Mouse (Mus musculus): Measurements from ENCODE around the gene Kbtbd3. TPM values are rescaled to one million over a fixed set of nuclear protein-coding genes. Genes with fewer than 3 reads are reported as not detected.

Kbtbd3 gene
- polyA plus RNA-seq, 1 experiment from 2014 or later: 10.5 TPM

- Histone ChIP-seq H3K4me1 (replicated peaks; ENCODE audit: insufficient read depth, low read length) (no peaks in the 10 kb centered on the region), H3K36me3 (ENCODE audit: insufficient read depth, low read length) (no peaks in the 10 kb centered on the region), H3K9me3 (replicated peaks; ENCODE audit: low read length) (no peaks in the 10 kb centered on the region), H3K27ac (no peak overlapping the region), H3K9ac (ENCODE audit: low read depth, low read length) (no peak overlapping the region), H3K4me3 (replicated peaks; ENCODE audit: low read depth, low read length) (no peak overlapping the region), H3K27me3 (ENCODE audit: insufficient read depth, low read length) (no peaks in the 10 kb centered on the region), H3K4me2 (ENCODE audit: low read length) (no peak overlapping the region)
- TF ChIP-seq CTCF (IDR thresholded peaks at IDR 0.05; ENCODE audit: low read depth): no peak
- DNase-seq (ENCODE audit: low spot score) (no peak), ATAC-seq (replicated peaks; ENCODE audit: low FRiP score, low read depth) (no peak)
- WGBS: 80% methylated on average over 6 of the region's 6 CpGs
Observed at GRCm38 (mm10) chr9:4318939-4319721, 9.5 kb downstream of the Kbtbd3 start.

GRCm38 (mm10) chr9:4353163-4353562 lies 43.5 kb downstream of the Kbtbd3 start:
- no peaks in the 10 kb centered on the region for H3K27me3 ChIP-seq (ENCODE audit: insufficient read depth, low read length)
- ATAC-seq (replicated peaks; ENCODE audit: low FRiP score, low read depth): no peak
- no peak for DNase-seq (ENCODE audit: low spot score)
- no peaks in the 10 kb centered on the region for H3K9me3 ChIP-seq (replicated peaks; ENCODE audit: low read length)
- 89% methylated on average over 1 of the region's 1 CpGs for WGBS
- H3K4me3 ChIP-seq (replicated peaks; ENCODE audit: low read depth, low read length): no peak overlapping the region
- no peak overlapping the region for H3K4me2 ChIP-seq (ENCODE audit: low read length)
- H3K27ac ChIP-seq: no peak overlapping the region
- no peak overlapping the region for H3K9ac ChIP-seq (ENCODE audit: low read depth, low read length)
- TF ChIP-seq CTCF (IDR thresholded peaks at IDR 0.05; ENCODE audit: low read depth): no peak
- H3K4me1 ChIP-seq (replicated peaks; ENCODE audit: insufficient read depth, low read length): no peaks in the 10 kb centered on the region
- no peaks in the 10 kb centered on the region for H3K36me3 ChIP-seq (ENCODE audit: insufficient read depth, low read length)

- TF ChIP-seq CTCF (IDR thresholded peaks at IDR 0.05; ENCODE audit: low read depth): no peak
- Histone ChIP-seq H3K27me3 (ENCODE audit: insufficient read depth, low read length) (no peaks in the 10 kb centered on the region), H3K36me3 (ENCODE audit: insufficient read depth, low read length) (no peaks in the 10 kb centered on the region), H3K9me3 (replicated peaks; ENCODE audit: low read length) (no peaks in the 10 kb centered on the region), H3K9ac (ENCODE audit: low read depth, low read length) (peak within 1 kb of the TSS; percentile 65), H3K4me3 (replicated peaks; ENCODE audit: low read depth, low read length) (peak within 1 kb of the TSS; percentile 74), H3K27ac (peak within 1 kb of the TSS; percentile 77), H3K4me2 (ENCODE audit: low read length) (peak within 1 kb of the TSS; percentile 71), H3K4me1 (replicated peaks; ENCODE audit: insufficient read depth, low read length) (peaks cover 3% of the 10 kb centered on the region; the same call in 1 of the 2 replicates)
- DNase-seq (ENCODE audit: low spot score) (peak; percentile 99), ATAC-seq (replicated peaks; ENCODE audit: low FRiP score, low read depth) (peak; percentile 100)
- WGBS: 1% methylated on average over 31 of the region's 31 CpGs
Observed at GRCm38 (mm10) chr9:4375828-4376639, 66.4 kb downstream of the Kbtbd3 start, which contains the start of gene Msantd4. Msantd4 (plus strand) TSS chr9:4376562.

GRCm38 (mm10) chr9:4376640-4377120 lies 67.0 kb downstream of the Kbtbd3 start:
- Histone ChIP-seq H3K4me3 (replicated peaks; ENCODE audit: low read depth, low read length) (peak overlapping the region; percentile 74), H3K4me1 (replicated peaks; ENCODE audit: insufficient read depth, low read length) (peaks cover 3% of the 10 kb centered on the region; the same call in 1 of the 2 replicates), H3K9me3 (replicated peaks; ENCODE audit: low read length) (no peaks in the 10 kb centered on the region), H3K9ac (ENCODE audit: low read depth, low read length) (peak overlapping the region; percentile 65), H3K27ac (peak overlapping the region; percentile 77), H3K36me3 (ENCODE audit: insufficient read depth, low read length) (no peaks in the 10 kb centered on the region), H3K4me2 (ENCODE audit: low read length) (peak overlapping the region; percentile 71), H3K27me3 (ENCODE audit: insufficient read depth, low read length) (no peaks in the 10 kb centered on the region)
- TF ChIP-seq CTCF (IDR thresholded peaks at IDR 0.05; ENCODE audit: low read depth): no peak
- DNase-seq (ENCODE audit: low spot score) (peak; percentile 50), ATAC-seq (replicated peaks; ENCODE audit: low FRiP score, low read depth) (peak; percentile 77)
- WGBS: 0% methylated on average over 15 of the region's 15 CpGs

Small RNA genes lying within 50 kb of the gene (microRNA-seq; reads per million reads assigned to microRNA genes)
- gene Gm22195 (not detected), gene Gm23992 (not detected)

Other genes with a start within 250 kb of the Kbtbd3 start
- 40.0 and 43.1 TPM in 2 replicates for gene Aasdhppt, start 362 bp upstream of the Kbtbd3 start, polyA plus RNA-seq (2015; fragmentation: Nextera tagmentation; extraction: Ambion mirVana)
- gene Msantd4, start 66.7 kb downstream of the Kbtbd3 start, polyA plus RNA-seq (2015; fragmentation: Nextera tagmentation; extraction: Ambion mirVana): 46.4 and 47.3 TPM in 2 replicates

Measured in kidney, postnatal 0 days (tissue).